Mouse (Mus musculus) kidney, adult 9 months (tissue): ENCODE results near the gene Gnaz.

Source experiments
- DNase-seq: peaks from one replicate; pipeline ENCODE4 v3.0.0; 2022

The Gnaz gene

GRCm38 (mm10) chr10:74973026-74973425 lies 6.0 kb downstream of the Gnaz start:
- DNase-seq: no peak

GRCm38 (mm10) chr10:74975626-74976025 lies 8.6 kb downstream of the Gnaz start:
- no peak for DNase-seq

GRCm38 (mm10) chr10:74976429-74976828 lies 9.5 kb downstream of the Gnaz start:
- no peak for DNase-seq

GRCm38 (mm10) chr10:74978056-74978455 lies 11.1 kb downstream of the Gnaz start:
- DNase-seq: no peak

- DNase-seq: no peak
Observed at GRCm38 (mm10) chr10:74981159-74981558, 14.2 kb downstream of the Gnaz start.

- no peak for DNase-seq
Observed at GRCm38 (mm10) chr10:74983176-74983575, 16.2 kb downstream of the Gnaz start.

- no peak for DNase-seq
Observed at GRCm38 (mm10) chr10:74987698-74988470, 20.9 kb downstream of the Gnaz start.

GRCm38 (mm10) chr10:74989814-74990213 lies 22.8 kb downstream of the Gnaz start:
- no peak for DNase-seq

- DNase-seq: no peak
Observed at GRCm38 (mm10) chr10:74990584-74991322, 23.8 kb downstream of the Gnaz start.

GRCm38 (mm10) chr10:74994863-74995262 lies 27.9 kb downstream of the Gnaz start:
- no peak for DNase-seq

GRCm38 (mm10) chr10:74995377-74995776 lies 28.4 kb downstream of the Gnaz start:
- DNase-seq: no peak

GRCm38 (mm10) chr10:75001391-75001790 lies 34.4 kb downstream of the Gnaz start:
- DNase-seq: no peak

- no peak for DNase-seq
Observed at GRCm38 (mm10) chr10:75004067-75004466, 37.1 kb downstream of the Gnaz start.

- DNase-seq: no peak
Observed at GRCm38 (mm10) chr10:75006889-75007662, 40.1 kb downstream of the Gnaz start.

GRCm38 (mm10) chr10:75010704-75011103 lies 43.7 kb downstream of the Gnaz start:
- no peak for DNase-seq

GRCm38 (mm10) chr10:75015465-75015864 lies 48.5 kb downstream of the Gnaz start:
- no peak for DNase-seq

- no peak for DNase-seq
Observed at GRCm38 (mm10) chr10:75016481-75016880, 49.5 kb downstream of the Gnaz start.

- DNase-seq: no peak
Observed at GRCm38 (mm10) chr10:75020271-75020670, 53.3 kb downstream of the Gnaz start.

- DNase-seq: peak; percentile 70
Observed at GRCm38 (mm10) chr10:75021138-75021537, 54.2 kb downstream of the Gnaz start.

- DNase-seq: no peak
Observed at GRCm38 (mm10) chr10:75026491-75026890, 59.5 kb downstream of the Gnaz start.

- no peak for DNase-seq
Observed at GRCm38 (mm10) chr10:75028743-75029142, 61.8 kb downstream of the Gnaz start.

- peak; percentile 39 for DNase-seq
Observed at GRCm38 (mm10) chr10:75029677-75030076, 62.7 kb downstream of the Gnaz start.

GRCm38 (mm10) chr10:75030234-75030633 lies 63.3 kb downstream of the Gnaz start:
- no peak for DNase-seq
